9 mouse cellular contexts compared by ENCODE assay signal in the genomic region with DNA sequence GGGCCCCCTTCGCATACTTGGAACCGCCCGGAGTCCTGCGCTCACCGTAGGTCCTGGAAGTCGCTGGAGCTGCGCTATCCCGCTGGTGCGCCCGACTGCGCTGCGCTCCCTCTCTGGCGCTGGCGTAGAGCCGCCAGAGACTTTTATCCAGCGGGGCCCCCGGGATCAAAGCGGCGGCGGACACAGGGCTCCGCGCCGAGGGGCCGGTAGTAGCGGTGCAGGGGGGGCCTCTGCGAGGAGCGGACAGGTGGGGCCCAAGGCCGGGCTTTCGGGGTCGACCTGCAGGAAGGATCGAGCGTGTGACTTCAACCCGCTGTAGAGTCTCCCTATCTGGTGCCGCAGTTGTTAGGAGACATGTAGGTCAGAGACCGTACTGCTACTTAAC. TPM values are rescaled to one million over a fixed set of nuclear protein-coding genes. Genes with fewer than 3 reads are reported as not detected.
A peak's percentile ranks its signal among the peaks of the same experiment; 100 is the strongest.
DNase-seq lines count a peak whose midpoint lies in the region; ATAC-seq and TF ChIP-seq lines count a peak whose summit lies in the region.
"Had no signal": no experiment of that assay in that cellular context is flagged by ENCODE, and none has a peak within 500 bp of the region (broad histone marks: within the 10 kb centered on the region; RNA-seq: fewer than 3 reads in every experiment).

Gene Notum, minus strand, starts transcription at position 100 of the 385 bp plus-strand sequence.

- no peak for TF ChIP-seq POLR2A in heart, adult 2 months (IDR thresholded peaks at IDR 0.05; ENCODE audit: insufficient read depth, low read depth, low read length)
- TF ChIP-seq POLR2A in thymus, adult 2 months (IDR thresholded peaks at IDR 0.05; ENCODE audit: control insufficient read depth, extremely low read depth, insufficient read depth, low read length, poor library complexity), result no peak

- no peak for DNase-seq in heart, adult 2 months
- no peak for DNase-seq in heart, adult 8-10 months (ENCODE audit: low spot score)
- DNase-seq in thymus, adult 2 months, result no peak
- DNase-seq in thymus, postnatal 25 days, result no peak
- DNase-seq in liver, embryonic 11.5 days (ENCODE audit: low spot score), result no peak
- no peak for DNase-seq in stomach, postnatal 0 days (ENCODE audit: low spot score)
- DNase-seq in cerebellum, postnatal 4 days (ENCODE audit: low spot score in 2 of 2), result no peak
- no peak for DNase-seq in c-Kit-positive CD71-positive TER-119-positive erythroid progenitor cells, embryonic 14.5 days (ENCODE audit: low spot score)

- peaks cover 23% of the 10 kb centered on the region for H3K27me3 ChIP-seq in heart, adult 2 months (ENCODE audit: control insufficient read depth, insufficient read depth, low read length)
- peaks cover 25% of the 10 kb centered on the region for H3K27me3 ChIP-seq in thymus, adult 2 months (ENCODE audit: control insufficient read depth, insufficient read depth, low read length)
- H3K27me3 ChIP-seq in liver, embryonic 11.5 days (replicated peaks; ENCODE audit: control insufficient read depth, insufficient read depth, low read length), result peaks cover 93% of the 10 kb centered on the region
- H3K27me3 ChIP-seq in stomach, postnatal 0 days (ENCODE audit: control insufficient read depth, insufficient read depth, low read length), result peaks cover 21% of the 10 kb centered on the region

- H3K4me3 ChIP-seq in heart, adult 2 months, result peak within 1 kb of the TSS; percentile 42
- H3K4me3 ChIP-seq in thymus, adult 2 months (ENCODE audit: control insufficient read depth, insufficient read depth, low read length), result peak within 1 kb of the TSS; percentile 15
- H3K4me3 ChIP-seq in liver, embryonic 11.5 days (ENCODE audit: low read depth, low read length), result peak within 1 kb of the TSS; percentile 50
- H3K4me3 ChIP-seq in stomach, postnatal 0 days (ENCODE audit: low read depth, low read length), result peak within 1 kb of the TSS; percentile 43

- peak within 1 kb of the TSS; percentile 70 for H3K4me2 ChIP-seq in liver, embryonic 11.5 days
- H3K4me2 ChIP-seq in stomach, postnatal 0 days (replicated peaks; ENCODE audit: low read depth), result peak within 1 kb of the TSS; percentile 66

- H3K27ac ChIP-seq in heart, adult 2 months, result no peak within 1 kb of the TSS
- no peak within 1 kb of the TSS for H3K27ac ChIP-seq in thymus, adult 2 months (ENCODE audit: control insufficient read depth, insufficient read depth, low read length)
- no peak within 1 kb of the TSS for H3K27ac ChIP-seq in liver, embryonic 11.5 days (ENCODE audit: low read depth, low read length)
- no peak within 1 kb of the TSS for H3K27ac ChIP-seq in stomach, postnatal 0 days (replicated peaks)

- no peak for TF ChIP-seq CTCF in heart, adult 2 months (IDR thresholded peaks at IDR 0.05)
- TF ChIP-seq CTCF in thymus, adult 2 months (IDR thresholded peaks at IDR 0.05; ENCODE audit: borderline replicate concordance, control insufficient read depth, extremely low read depth, insufficient read depth, low read length, poor library complexity), result no peak
- TF ChIP-seq CTCF in stomach, postnatal 0 days (IDR thresholded peaks at IDR 0.05; ENCODE audit: low read depth), result no peak

- no peak for ATAC-seq in liver, embryonic 11.5 days (replicated peaks; ENCODE audit: low FRiP score)
- ATAC-seq in stomach, postnatal 0 days (ENCODE audit: low FRiP score, low TSS enrichment), result 0 out of 2 replicates have a peak, but pooled peaks have one; percentile 10

- H3K9ac ChIP-seq in heart, adult 2 months (ENCODE audit: low read depth, low read length), result peak within 1 kb of the TSS; percentile 33
- 0 out of 2 replicates have a peak within 1 kb of the TSS, but pooled peaks have one; percentile 20 for H3K9ac ChIP-seq in liver, embryonic 11.5 days (ENCODE audit: low read depth, low read length)
- peak within 1 kb of the TSS; percentile 45 for H3K9ac ChIP-seq in stomach, postnatal 0 days (ENCODE audit: low read length)

- 2% methylated on average over 35 of the region's 35 CpGs for WGBS in heart, adult 2 months
- 3% methylated on average over 35 of the region's 35 CpGs for WGBS in thymus, adult 2 months
- 2% methylated on average over 35 of the region's 35 CpGs for WGBS in liver, embryonic 11.5 days
- 2% methylated on average over 35 of the region's 35 CpGs for WGBS in stomach, postnatal 0 days

- no peaks in the 10 kb centered on the region for H3K36me3 ChIP-seq in heart, adult 2 months (ENCODE audit: control insufficient read depth, insufficient read depth, low read length)
- no peaks in the 10 kb centered on the region for H3K36me3 ChIP-seq in thymus, adult 2 months (ENCODE audit: control insufficient read depth, insufficient read depth, low read length)
- no peaks in the 10 kb centered on the region for H3K36me3 ChIP-seq in liver, embryonic 11.5 days (ENCODE audit: control insufficient read depth, insufficient read depth, low read length)
- no peaks in the 10 kb centered on the region for H3K36me3 ChIP-seq in stomach, postnatal 0 days (ENCODE audit: control insufficient read depth, insufficient read depth, low read length)

- peaks cover 1% of the 10 kb centered on the region; the same call in 1 of the 2 replicates for H3K4me1 ChIP-seq in heart, adult 2 months (ENCODE audit: control insufficient read depth, insufficient read depth, low read length)
- peaks cover 14% of the 10 kb centered on the region for H3K4me1 ChIP-seq in thymus, adult 2 months (replicated peaks; ENCODE audit: control insufficient read depth, insufficient read depth, low read length)
- H3K4me1 ChIP-seq in liver, embryonic 11.5 days (replicated peaks; ENCODE audit: control insufficient read depth, insufficient read depth, low read length), result peaks cover 19% of the 10 kb centered on the region
- peaks cover 3% of the 10 kb centered on the region; the same call in 1 of the 2 replicates for H3K4me1 ChIP-seq in stomach, postnatal 0 days (replicated peaks; ENCODE audit: control insufficient read depth, insufficient read depth)

- H3K9me3 ChIP-seq in liver, embryonic 11.5 days (ENCODE audit: control insufficient read depth, low read length), result no peaks in the 10 kb centered on the region
- H3K9me3 ChIP-seq in stomach, postnatal 0 days (ENCODE audit: control insufficient read depth, low read length), result no peaks in the 10 kb centered on the region

- TF ChIP-seq EP300 in heart, adult 2 months (IDR thresholded peaks at IDR 0.05; ENCODE audit: insufficient read depth, low read depth, low read length), result no peak
- TF ChIP-seq EP300 in stomach, postnatal 0 days (optimal IDR thresholded peaks at IDR 0.05), result no peak

- intact Hi-C loops in heart, adult 2 months (cut with DNase I), result no loop called here

- H3K79me2 ChIP-seq in heart, adult 2 months (replicated peaks; ENCODE audit: control insufficient read depth, insufficient read depth, low read length), result no peaks in the 10 kb centered on the region

RNA-seq across cellular contexts. Expression of gene Notum, which starts in this region (rescaled TPM):
- total RNA-seq in heart, adult 2 months (2021), result under 1 TPM in 1 of 2 experiments, not detected in 1; 0.23 TPM
- 0.18 and 0.35 TPM in 2 replicates for polyA plus RNA-seq in heart, adult 2 months (2012; rRNA removed)
- under 1 TPM; 0.12 to 0.24 (median 0.13) TPM for total RNA-seq in heart, adult 8-10 months (2022)
- polyA plus RNA-seq in thymus, adult 2 months (2012; rRNA removed), result 0.24 and 0.89 TPM in 2 replicates
- 0.51 and 0.52 TPM in 2 replicates for polyA plus RNA-seq in liver, embryonic 11.5 days (2014; fragmentation: Nextera tagmentation; extraction: Ambion mirVana)
- polyA plus RNA-seq in stomach, postnatal 0 days (2015; fragmentation: Nextera tagmentation; extraction: Ambion mirVana), result 1.4 and 2.7 TPM in 2 replicates
- total RNA-seq: common myeloid progenitor, adult 5-6 weeks had no signal
